Mouse (Mus musculus) brain, embryonic 14.5 days (tissue): ENCODE measurements around the gene Il15ra.

Source experiments
- CTCF ChIP-seq: fragments of 200-500 bp; IDR thresholded peaks from 2 replicates; pipeline ENCODE4 v1.5.1; 2012; ENCODE audit warnings: inconsistent platforms, mild to moderate bottlenecking, moderate library complexity, borderline replicate concordance; ENCODE audit not compliant: insufficient read depth, insufficient read length; ENCODE audit errors: extremely low read depth
- POLR2A ChIP-seq: fragments of 200-500 bp; IDR thresholded peaks from 2 replicates; pipeline ENCODE4 v1.6.1; 2012; ENCODE audit warnings: mild to moderate bottlenecking, inconsistent platforms, borderline replicate concordance; ENCODE audit not compliant: poor library complexity, insufficient read depth, insufficient read length, severe bottlenecking; ENCODE audit errors: extremely low read depth

DNA sequence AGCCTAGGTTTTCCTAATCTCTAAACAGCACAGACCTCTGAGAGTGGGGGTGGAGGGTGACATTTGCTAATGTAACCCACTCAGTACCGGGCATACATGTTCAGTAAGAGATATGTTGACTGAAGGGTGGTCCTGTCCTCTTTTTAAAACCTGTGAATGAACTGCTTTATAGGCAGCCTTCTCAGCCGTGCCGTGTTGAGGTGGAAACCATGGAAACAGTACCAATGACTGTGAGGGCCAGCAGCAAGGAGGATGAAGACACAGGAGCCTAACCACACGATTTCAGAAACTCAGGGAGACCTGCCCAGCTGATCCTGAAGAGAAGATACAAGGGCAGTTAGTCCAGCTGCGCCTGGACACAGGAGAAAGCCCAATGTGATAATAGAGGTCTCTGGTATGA, 27.9 kb downstream of the Il15ra start:
- TF ChIP-seq CTCF (no peak), POLR2A (no peak)
